Mouse (Mus musculus) heart, postnatal 0 days (tissue): ENCODE data around the gene Numa1. TPM values are rescaled to one million over a fixed set of nuclear protein-coding genes. Genes with fewer than 3 reads are reported as not detected.
A peak's percentile ranks its signal among the peaks of the same experiment; 100 is the strongest.
"Not testable (repeated sequence)": the region's sequence is repeated elsewhere in the genome, so short reads cannot be mapped to it uniquely, and the experiment has no call there.

Experiments
- ATAC-seq: fragments of 200-750 bp; cut with Nextera tagmentation; 2 replicates; pipeline ENCODE4 v1.8.0; 2017; ENCODE audit warnings: low read depth, moderate number of reproducible peaks, moderate library complexity; ENCODE audit not compliant: insufficient read depth
- DNase-seq: peaks from one replicate; pipeline ENCODE4 v3.0.0-alpha.2; 2016; ENCODE audit warnings: low spot score
- H3K27ac ChIP-seq: fragments of 300-500 bp; sonication (generic); 2 replicates; pipeline ENCODE4 v1.5.1; 2014; ENCODE audit warnings: low read depth, mild to moderate bottlenecking
- H3K27me3 ChIP-seq: fragments of 300-500 bp; sonication (generic); 2 replicates; pipeline ENCODE4 v1.6.1; 2014; ENCODE audit warnings: low read length, mixed read lengths; ENCODE audit not compliant: control insufficient read depth, insufficient read depth
- H3K36me3 ChIP-seq: fragments of 300-500 bp; sonication (generic); replicated peaks from 2 replicates; pipeline ENCODE4 v1.6.1; 2014; ENCODE audit warnings: low read length, mixed read lengths; ENCODE audit not compliant: control insufficient read depth, insufficient read depth
- H3K4me1 ChIP-seq: fragments of 300-500 bp; sonication (generic); 2 replicates; pipeline ENCODE4 v1.6.1; 2014; ENCODE audit warnings: antibody characterized with exemption; ENCODE audit not compliant: control insufficient read depth, insufficient read depth
- H3K4me2 ChIP-seq: fragments of 300-500 bp; sonication (generic); 2 replicates; pipeline ENCODE4 v1.6.1; 2014; ENCODE audit warnings: low read depth, mild to moderate bottlenecking, low read length, moderate library complexity
- H3K4me3 ChIP-seq: fragments of 300-500 bp; sonication (generic); 2 replicates; pipeline ENCODE4 v1.5.1; 2014; ENCODE audit warnings: low read depth, low read length
- H3K9ac ChIP-seq: fragments of 300-500 bp; sonication (generic); replicated peaks from 2 replicates; pipeline ENCODE4 v1.6.1; 2014; ENCODE audit warnings: low read depth, low read length, mixed read lengths
- H3K9me3 ChIP-seq: fragments of 300-500 bp; sonication (generic); replicated peaks from 2 replicates; pipeline ENCODE4 v1.6.1; 2016; ENCODE audit warnings: low read length; ENCODE audit not compliant: control insufficient read depth
- CTCF ChIP-seq: IDR thresholded peaks from 2 replicates; pipeline ENCODE4 v1.5.1; 2016; ENCODE audit warnings: antibody characterized with exemption, control low read depth, low read depth
- EP300 ChIP-seq: IDR thresholded peaks from 2 replicates; pipeline ENCODE4 v1.6.1; 2016; ENCODE audit warnings: antibody characterized with exemption, low read depth
- whole genome bisulfite sequencing: fragments of 180-500 bp; shearing (Covaris S2); extraction: QIAGEN DNeasy Blood & Tissue Kit; methylation state at CpG from one replicate; pipeline ENCODE4 v1.1.7; 2014; 5-methylcytosine and 5-hydroxymethylcytosine counted together
- polyA plus RNA-seq: library from polyadenylated mRNA; unstranded; fragments of >200 nt; fragmentation: Nextera tagmentation; extraction: Ambion mirVana; gene quantifications from 2 replicates; pipeline ENCODE4 v1.2.1, GENCODE M21; 2015
- total RNA-seq: library from RNA; depleted of rRNA; stranded (reverse); fragments of >200 nt; gene quantifications from 2 replicates; pipeline ENCODE4 v1.2.3, GENCODE M21; 2014; ENCODE audit warnings: low replicate concordance

The Numa1 gene
- total and polyA plus RNA-seq, 2 experiments from 2014 or later, result 23.4 to 75.3 TPM

GRCm38 (mm10) chr7:101906287-101906681 is 27.6 kb upstream of the Numa1 start, which contains the start of gene Tomt:
Gene Tomt (minus strand): TSS chr7:101906359.
- ATAC-seq (no peak), DNase-seq (no peak)
- H3K36me3 ChIP-seq, result peaks cover 18% of the 10 kb centered on the region
- peak within 1 kb of the TSS; percentile 78 for H3K4me3 ChIP-seq
- H3K27ac ChIP-seq, result peak within 1 kb of the TSS; percentile 95
- no peak for TF ChIP-seq EP300
- no peak for TF ChIP-seq CTCF
- WGBS, result 13% methylated on average over 11 of the region's 11 CpGs
- H3K9me3 ChIP-seq, result no peaks in the 10 kb centered on the region
- H3K4me2 ChIP-seq, result peak within 1 kb of the TSS; percentile 63
- H3K27me3 ChIP-seq, result no peaks in the 10 kb centered on the region
- peaks cover 4% of the 10 kb centered on the region; the same call in 1 of the 2 replicates for H3K4me1 ChIP-seq
- H3K9ac ChIP-seq, result peak within 1 kb of the TSS; percentile 73

GRCm38 (mm10) chr7:101906696-101907095 is 27.2 kb upstream of the Numa1 start:
- Histone ChIP-seq H3K4me2 (peak overlapping the region; percentile 63), H3K9ac (peak overlapping the region; percentile 73), H3K4me1 (peaks cover 4% of the 10 kb centered on the region; the same call in 1 of the 2 replicates), H3K27ac (0 out of 2 replicates have a peak overlapping the region, but pooled peaks have one; percentile 95), H3K9me3 (no peaks in the 10 kb centered on the region), H3K27me3 (no peaks in the 10 kb centered on the region), H3K36me3 (peaks cover 22% of the 10 kb centered on the region), H3K4me3 (peak overlapping the region; percentile 78)
- 42% methylated on average over 8 of the region's 8 CpGs for WGBS
- DNase-seq (no peak), ATAC-seq (no peak)
- no peak for TF ChIP-seq CTCF
- TF ChIP-seq EP300, result no peak

GRCm38 (mm10) chr7:101908367-101908766 is 25.5 kb upstream of the Numa1 start:
- H3K36me3 ChIP-seq, result peaks cover 39% of the 10 kb centered on the region
- no peaks in the 10 kb centered on the region for H3K27me3 ChIP-seq
- no peak for ATAC-seq
- H3K4me3 ChIP-seq, result no peak overlapping the region
- no peak for DNase-seq
- WGBS, result 53% methylated on average over 4 of the region's 4 CpGs
- TF ChIP-seq EP300 (no peak), CTCF (no peak)
- H3K4me2 ChIP-seq, result no peak overlapping the region
- 0 out of 2 replicates have a peak overlapping the region, but pooled peaks have one; percentile 9 for H3K27ac ChIP-seq
- H3K4me1 ChIP-seq, result peaks cover 4% of the 10 kb centered on the region; the same call in 1 of the 2 replicates
- H3K9me3 ChIP-seq, result no peaks in the 10 kb centered on the region
- H3K9ac ChIP-seq, result peak overlapping the region; percentile 5; the same call in 1 of the 2 replicates

GRCm38 (mm10) chr7:101910138-101910537 is 23.8 kb upstream of the Numa1 start:
- H3K27me3 ChIP-seq, result no peaks in the 10 kb centered on the region
- H3K9ac ChIP-seq, result no peak overlapping the region
- H3K9me3 ChIP-seq, result no peaks in the 10 kb centered on the region
- peaks cover 45% of the 10 kb centered on the region for H3K36me3 ChIP-seq
- no peak overlapping the region for H3K4me3 ChIP-seq
- peaks cover 4% of the 10 kb centered on the region; the same call in 1 of the 2 replicates for H3K4me1 ChIP-seq
- ATAC-seq, result no peak
- no peak for DNase-seq
- 89% methylated on average over 4 of the region's 4 CpGs for WGBS
- H3K27ac ChIP-seq, result no peak overlapping the region
- TF ChIP-seq CTCF (no peak), EP300 (no peak)
- H3K4me2 ChIP-seq, result no peak overlapping the region

GRCm38 (mm10) chr7:101911982-101912381 is 21.9 kb upstream of the Numa1 start:
- Histone ChIP-seq H3K27me3 (no peaks in the 10 kb centered on the region), H3K9ac (no peak overlapping the region), H3K27ac (no peak overlapping the region), H3K4me3 (no peak overlapping the region), H3K4me1 (no peaks in the 10 kb centered on the region; the same call in 1 of the 2 replicates), H3K36me3 (peaks cover 45% of the 10 kb centered on the region), H3K9me3 (no peaks in the 10 kb centered on the region), H3K4me2 (no peak overlapping the region)
- peak; percentile 23; the same call in 1 of the 2 replicates for TF ChIP-seq CTCF
- no peak for TF ChIP-seq EP300
- 62% methylated on average over 3 of the region's 3 CpGs for WGBS
- ATAC-seq (peak; percentile 9; the same call in 1 of the 2 replicates), DNase-seq (no peak)

GRCm38 (mm10) chr7:101918071-101918470 is 15.8 kb upstream of the Numa1 start:
- 17% methylated on average over 1 of the region's 1 CpGs for WGBS
- no peak overlapping the region for H3K4me3 ChIP-seq
- no peak overlapping the region for H3K9ac ChIP-seq
- no peak overlapping the region for H3K27ac ChIP-seq
- DNase-seq, result peak; percentile 62
- H3K4me2 ChIP-seq, result no peak overlapping the region
- H3K27me3 ChIP-seq, result no peaks in the 10 kb centered on the region
- no peak for TF ChIP-seq EP300
- TF ChIP-seq CTCF, result peak; percentile 88
- H3K36me3 ChIP-seq, result peaks cover 9% of the 10 kb centered on the region
- H3K9me3 ChIP-seq, result no peaks in the 10 kb centered on the region
- H3K4me1 ChIP-seq, result no peaks in the 10 kb centered on the region
- peak; percentile 47 for ATAC-seq

GRCm38 (mm10) chr7:101925892-101926291 is 8.0 kb upstream of the Numa1 start:
- not testable (repeated sequence) for H3K4me2 ChIP-seq, H3K4me3 ChIP-seq, H3K9me3 ChIP-seq, DNase-seq, H3K9ac ChIP-seq, H3K27ac ChIP-seq, H3K4me1 ChIP-seq, H3K27me3 ChIP-seq, ATAC-seq, H3K36me3 ChIP-seq
